Mouse (Mus musculus): ENCODE results near the gene Rbms1.

Gene Rbms1

DNA sequence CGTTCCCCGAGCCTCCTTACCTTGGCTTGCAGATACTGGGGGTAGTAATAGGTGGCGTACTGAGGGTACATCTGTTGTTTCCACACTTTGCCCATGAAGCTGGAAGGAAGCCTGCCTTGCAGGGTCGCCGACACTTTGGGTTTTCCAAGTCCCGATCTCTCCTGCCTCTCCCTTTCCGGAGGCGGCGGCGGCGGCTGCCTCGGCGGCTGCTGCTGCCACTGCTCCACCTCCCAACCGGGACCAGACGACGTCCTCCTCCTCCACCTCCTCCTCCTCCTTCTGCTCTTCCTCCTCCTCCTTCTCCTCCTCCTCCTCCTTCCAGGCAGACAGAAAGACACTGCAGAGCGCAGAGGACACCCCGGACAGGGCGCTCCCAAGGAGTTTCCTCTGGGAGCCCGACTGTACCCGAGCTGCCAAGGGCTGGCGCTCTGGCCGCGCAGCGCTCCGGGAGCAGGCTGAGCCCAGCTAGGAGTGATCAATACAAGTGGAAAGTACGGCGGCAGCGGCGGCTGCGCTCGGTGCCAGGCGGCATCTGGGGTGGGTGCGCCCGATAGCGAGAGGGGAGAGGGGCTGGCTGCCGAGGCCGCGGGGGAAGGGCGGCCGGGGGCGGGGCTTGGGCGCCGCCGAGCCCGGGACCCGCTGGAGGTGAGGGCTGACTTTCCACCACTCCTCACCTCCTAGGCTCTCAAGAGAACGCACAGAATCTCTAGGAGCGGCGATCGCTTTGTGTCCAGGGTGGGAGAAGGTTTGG lies at the start of gene Rbms1:
Rbms1 (minus strand) TSS at position 522 of the 751 bp plus-strand sequence.
- DNase-seq (ENCODE audit: low spot score), result peak; percentile 83

DNA sequence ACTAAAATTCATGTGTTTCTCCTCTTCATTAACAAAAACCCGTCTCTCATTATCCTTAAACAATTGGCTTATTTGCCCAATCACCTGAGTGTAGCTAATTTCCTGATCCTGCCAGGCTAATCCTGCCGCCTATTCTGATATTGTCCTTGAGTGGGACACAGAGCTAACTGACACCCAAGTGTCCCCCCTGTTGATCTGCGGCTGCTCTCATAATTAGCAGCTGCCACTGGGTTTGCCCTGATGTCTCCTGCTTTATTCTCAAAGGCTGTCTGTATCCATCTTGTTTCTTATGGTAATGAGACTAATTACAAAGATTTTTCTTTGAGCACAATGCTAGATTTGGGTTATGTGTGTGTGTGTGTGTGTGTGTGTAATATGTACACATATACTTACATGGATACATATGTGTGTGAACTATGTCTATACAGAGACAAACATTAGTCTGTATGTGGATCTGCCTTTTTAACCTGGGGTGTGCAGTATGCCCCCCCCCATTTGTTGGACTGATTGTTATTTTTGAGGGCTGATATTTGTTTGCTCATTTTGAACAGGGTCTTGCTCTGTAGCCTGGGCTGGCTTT lies 49.3 kb upstream of the Rbms1 start:
- DNase-seq (ENCODE audit: low spot score), result no peak

DNA sequence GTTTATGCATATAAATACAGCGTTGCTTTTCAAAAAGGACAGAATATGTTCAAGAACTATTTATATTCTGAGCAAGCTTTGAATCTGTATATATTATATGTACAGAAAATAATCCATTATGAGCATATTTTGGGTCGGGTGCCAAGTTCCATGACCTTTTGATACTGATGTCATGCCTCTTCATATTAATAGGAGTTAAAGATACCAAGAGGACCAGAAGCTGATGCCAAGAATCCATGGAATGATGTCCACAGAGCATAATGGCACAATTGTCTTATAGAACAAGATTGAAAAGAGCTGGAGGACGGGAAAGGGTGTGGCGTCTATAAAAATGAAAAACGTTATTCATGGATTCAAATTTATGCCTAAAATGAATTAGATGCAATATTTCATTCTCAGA lies 23.3 kb upstream of the Rbms1 start:
- DNase-seq (ENCODE audit: low spot score), result no peak

DNA sequence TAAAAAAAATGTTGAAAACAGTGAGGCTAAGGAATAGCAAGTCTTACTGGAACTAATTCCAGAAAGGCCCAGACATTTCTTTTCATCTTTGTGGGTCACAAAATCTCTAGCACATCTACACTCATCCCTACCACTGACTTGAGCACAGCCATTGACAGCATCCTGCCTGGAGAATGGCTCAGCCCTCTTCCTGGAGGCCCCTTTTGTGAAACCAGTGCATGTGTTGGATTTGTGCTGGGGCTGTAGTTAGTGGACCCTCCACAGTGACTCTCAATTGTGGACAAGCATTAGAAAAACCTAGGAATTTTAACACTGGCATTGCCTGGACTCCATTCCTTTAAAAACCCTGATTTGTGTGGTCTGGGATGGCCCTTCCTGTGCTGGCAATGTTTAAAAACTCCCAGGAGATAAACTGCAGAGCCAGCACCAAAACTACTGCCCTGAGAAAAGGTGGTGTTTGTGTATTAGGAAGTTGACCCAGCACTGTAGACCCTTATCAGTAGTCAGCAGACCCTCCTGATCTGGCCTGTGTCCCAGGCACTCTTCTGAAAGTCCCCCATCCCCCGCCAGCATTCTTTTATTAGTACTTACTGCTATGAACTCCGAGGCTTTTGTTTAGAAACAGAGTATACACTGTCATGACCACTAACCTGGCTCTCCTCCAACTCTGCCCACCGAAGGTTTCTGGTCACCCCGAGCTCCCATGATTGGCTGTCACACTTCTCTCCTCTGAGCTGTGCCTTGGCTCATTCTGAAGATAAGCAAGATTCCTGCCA lies 15.7 kb upstream of the Rbms1 start:
- DNase-seq (ENCODE audit: low spot score), result peak; percentile 22

DNA sequence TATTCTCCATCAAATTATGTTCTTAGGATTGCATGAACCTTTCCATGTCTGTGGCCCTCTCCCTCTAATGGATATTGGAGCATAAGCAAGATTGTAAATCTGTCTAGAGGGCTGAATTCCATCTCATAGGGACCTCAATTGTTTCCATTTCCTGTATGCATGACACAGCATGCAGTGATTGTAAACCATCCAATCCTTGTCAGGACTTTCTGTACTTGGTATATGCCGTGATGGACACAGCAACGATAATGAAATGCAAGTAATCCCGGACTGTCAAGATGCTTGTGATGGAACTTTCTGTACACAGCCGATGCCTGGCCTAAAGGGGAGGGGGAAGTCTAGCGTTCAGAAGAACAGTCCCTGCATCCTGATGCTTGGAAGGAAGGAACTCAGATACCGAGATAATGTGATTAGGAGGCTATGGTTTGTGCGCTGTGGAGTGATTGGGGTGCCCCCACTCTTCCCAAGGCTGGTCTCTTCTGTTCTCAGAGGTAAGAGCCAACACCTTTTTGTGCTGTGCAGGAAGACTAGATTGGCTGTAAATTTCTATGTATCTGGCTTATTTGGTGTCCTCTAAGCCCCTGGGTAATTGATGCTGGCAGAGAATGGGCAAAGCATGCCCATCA lies 9.3 kb upstream of the Rbms1 start:
- no peak for DNase-seq (ENCODE audit: low spot score)

DNA sequence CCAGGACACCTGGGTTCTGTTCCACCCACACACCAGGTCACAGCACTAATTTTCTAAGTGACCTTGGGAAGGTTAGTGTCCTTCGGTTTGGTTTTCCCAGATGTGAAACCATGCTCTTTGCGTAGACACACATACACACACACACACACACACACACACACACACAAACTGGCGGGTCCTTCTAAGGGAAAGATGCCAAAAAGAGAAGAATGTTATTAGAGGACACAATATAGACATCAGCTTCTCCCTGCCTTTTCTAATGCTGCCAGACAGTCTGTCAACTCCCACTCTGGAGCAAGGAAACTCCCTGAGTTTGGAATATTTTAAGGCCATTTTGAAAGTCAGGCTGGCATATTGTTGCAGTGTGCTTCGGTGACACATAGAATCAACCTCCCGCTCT lies 624 bp upstream of the Rbms1 start:
- peak; percentile 61 for DNase-seq (ENCODE audit: low spot score)

DNA sequence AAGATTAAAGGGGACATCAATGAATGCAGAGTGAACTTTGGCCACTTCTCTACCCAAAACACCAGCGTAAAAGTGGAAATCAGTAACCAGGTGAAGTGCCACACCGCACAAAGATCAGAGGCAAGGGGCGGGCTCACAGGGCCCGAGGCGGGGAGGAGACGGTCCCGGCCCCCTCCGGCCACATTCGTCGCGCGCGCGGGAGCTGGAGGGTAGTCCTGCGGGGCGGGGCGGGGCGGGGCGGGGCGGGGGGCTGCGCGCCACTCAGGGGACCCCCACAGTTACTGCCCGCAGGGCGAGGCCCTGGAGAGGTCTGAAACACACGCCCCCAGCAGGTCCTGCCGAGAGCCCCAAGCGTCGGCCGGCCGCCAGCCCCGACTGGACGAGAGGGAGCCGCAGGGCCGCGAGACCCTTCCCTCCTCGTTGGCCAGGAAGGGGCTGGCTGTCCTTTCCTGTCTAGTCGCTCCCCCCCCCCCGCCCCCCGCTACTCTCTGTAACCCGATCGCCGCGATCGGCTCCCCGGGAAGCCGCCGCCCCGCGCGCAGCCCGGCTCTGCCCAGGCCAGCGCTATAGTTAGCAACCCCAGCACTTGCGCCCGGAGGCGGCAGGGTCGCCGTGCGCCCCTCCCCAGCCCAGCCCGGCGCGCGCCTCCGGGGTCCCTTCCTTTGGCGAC lies 856 bp downstream of the Rbms1 start:
- DNase-seq (ENCODE audit: low spot score), result peak; percentile 66

DNA sequence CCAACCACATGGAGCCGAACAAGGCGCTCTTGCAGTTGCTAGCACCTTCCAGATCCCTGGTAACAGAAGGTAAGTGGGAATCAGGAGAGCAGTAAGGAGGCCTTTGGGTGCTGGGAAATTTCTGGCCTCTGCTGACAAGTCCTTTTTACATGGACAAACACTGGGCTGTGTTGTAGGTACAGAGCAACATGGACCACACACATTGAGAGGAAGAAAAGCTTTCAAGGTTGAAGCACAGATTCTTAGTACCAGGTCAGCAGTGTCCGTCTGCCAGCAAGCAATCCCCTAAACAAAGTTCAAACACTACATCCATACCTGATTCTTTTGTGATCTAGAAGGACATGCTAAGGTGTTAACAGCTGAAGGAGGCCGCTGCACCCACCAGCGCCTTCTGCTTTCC lies 1.7 kb downstream of the Rbms1 start:
- peak; percentile 40 for DNase-seq (ENCODE audit: low spot score)

DNA sequence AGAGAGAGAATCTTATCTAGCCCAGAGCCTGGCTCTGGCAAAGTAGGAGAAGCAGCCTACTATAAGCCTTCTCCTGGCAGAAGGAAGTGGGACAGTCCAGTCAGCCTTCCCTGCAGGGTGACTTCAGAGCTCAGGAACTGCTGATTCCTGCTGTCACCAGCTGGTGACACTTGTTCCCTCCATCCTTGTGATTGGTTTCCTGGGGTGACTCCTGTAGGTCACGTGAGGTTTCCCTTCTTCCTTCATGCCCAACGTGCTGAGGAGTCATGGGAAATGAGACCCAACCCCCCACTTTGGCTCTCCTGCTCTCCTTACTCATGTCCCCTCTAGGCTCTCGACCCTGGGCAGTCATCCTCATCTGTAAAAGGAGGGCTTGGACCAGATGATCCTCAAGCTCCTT lies 14.8 kb downstream of the Rbms1 start:
- DNase-seq (ENCODE audit: low spot score), result no peak

DNA sequence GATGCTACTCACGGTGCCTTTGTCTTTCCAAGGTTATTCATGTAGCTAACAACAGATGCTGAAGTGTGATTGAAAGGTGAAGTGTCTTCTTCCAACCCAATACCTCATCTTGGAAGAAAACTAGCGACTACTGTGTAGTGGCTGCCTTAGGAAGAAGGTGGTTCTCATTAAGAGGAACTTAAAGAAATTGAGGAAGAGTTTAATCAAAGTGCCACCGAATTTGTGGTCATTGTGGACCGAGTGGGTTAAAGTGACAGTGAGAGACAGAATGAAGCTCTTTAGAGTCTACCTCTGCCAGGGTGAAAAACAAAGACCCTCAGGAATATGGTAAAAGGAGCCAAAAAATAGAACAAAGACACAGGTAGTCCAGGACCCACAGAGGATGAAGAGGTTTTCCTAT lies 15.2 kb downstream of the Rbms1 start:
- DNase-seq (ENCODE audit: low spot score), result no peak

DNA sequence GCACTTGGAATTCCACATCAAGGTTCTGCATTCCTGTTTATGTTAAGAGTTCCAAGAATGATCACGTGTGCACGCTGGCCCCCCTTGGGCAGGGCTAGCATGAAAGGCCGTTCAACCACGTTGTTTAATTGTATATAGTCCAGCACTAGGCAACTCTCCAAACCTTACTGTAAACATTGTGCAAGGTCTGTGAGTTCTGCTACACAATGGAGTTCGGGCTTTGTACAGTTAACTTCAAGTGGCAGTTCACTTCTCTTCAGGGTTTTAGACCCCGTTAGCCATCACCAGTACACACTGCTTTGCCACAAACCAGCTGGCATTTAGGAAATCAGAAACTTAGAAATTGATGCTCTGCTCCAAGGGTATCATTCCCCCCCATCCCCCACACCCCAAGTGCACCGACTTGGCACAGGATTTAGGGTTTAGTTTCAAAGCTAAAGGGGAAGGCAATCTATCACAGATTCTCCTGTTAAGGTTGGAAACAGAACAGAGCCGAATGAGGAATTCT lies 22.5 kb downstream of the Rbms1 start:
- DNase-seq (ENCODE audit: low spot score), result no peak

DNA sequence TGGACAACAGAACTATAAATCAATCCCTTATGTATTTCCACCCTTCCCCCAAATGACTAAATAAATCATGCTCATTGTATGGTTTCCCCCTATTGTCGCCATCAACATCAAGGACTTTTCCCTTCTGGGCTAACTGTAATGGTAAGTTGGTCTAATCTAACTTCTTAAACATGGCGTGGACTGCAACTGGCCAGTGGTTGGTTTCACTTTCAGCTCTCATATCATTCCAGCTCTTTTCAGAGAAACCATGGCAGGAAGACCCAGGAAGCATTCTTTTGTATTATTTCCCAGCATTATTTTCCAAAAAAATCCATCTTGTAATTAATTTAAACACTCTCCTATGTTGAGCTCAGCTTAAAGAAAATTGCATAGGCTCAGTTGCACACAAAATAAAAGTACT lies 23.0 kb downstream of the Rbms1 start:
- no peak for DNase-seq (ENCODE audit: low spot score)

DNA sequence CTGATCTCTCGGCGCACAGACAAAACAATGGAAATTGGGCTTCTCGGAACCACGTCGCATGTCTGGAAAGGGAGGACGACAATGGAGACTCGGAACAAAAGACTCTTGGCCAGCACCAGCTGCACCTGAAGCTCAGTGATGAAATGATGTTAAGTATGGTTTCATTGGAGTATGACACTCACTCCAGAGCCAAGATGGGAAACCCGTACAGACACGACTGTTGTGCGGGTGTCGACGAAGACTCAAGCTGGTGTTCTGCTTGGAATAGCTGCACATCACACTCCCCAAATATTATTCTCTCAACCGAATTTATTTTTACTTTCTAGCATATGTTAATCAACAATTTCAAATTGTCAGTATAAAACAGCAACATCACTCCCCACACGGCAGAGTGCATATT lies 26.1 kb downstream of the Rbms1 start:
- DNase-seq (ENCODE audit: low spot score), result no peak

DNA sequence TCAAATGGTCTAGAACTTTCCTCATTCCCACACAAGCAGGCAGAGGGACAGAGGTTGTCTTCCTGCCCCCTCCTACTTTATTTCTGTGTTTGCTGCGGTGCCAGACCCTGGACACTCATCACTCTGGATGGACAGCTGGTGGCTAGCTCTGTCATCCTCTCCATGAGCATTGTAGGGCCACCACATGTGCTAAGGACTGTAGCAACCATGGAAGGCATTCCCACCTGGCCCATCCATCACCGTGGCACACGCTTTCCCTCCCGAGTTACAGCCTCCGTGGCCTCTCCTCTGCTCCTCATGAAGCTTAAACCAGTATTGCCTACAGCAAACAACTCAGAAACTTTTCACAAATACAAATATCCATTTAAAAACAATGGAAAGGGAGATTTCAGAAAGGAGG lies 34.0 kb downstream of the Rbms1 start:
- no peak for DNase-seq (ENCODE audit: low spot score)

DNA sequence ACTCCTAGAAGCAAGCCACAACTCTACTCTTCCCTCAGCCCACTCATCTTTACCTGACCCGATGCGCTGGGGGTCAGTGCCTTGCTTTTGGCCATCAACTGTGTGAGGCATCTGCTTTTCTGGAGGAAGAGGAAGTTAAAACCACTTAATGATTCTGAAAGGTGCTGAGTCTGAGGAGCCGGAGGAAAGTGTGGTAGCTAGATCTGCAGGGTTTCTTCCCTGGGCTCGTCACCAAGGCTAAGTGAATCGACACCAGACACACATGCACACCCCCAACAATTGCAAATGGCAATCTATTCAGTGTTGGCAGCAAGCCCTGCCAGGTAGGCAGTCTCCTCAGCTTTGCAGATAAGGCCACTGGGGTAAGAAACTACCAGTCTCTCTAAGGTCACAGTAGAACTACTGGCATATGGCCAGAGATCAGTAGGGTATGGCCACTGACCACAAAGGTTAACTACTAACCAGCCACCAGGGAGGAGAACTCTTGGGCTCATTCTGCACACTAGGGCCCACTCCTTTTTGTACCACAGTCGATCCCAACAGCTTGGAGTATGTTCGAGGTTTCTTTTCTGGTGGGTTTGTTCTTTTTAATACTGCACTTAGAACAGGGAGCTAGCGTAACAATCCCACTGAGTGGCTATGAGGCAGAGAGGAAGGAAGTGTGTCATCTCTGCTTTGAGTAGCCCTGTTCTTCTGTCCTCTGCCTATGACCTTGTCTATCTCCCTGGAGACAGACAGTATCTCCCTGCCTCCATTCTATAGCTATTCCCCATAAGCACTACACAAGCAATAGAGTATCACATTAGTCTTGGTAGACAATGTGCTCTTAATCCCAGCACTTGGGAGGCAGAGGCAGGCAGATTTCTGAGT lies 34.9 kb downstream of the Rbms1 start:
- DNase-seq (ENCODE audit: low spot score), result no peak

DNA sequence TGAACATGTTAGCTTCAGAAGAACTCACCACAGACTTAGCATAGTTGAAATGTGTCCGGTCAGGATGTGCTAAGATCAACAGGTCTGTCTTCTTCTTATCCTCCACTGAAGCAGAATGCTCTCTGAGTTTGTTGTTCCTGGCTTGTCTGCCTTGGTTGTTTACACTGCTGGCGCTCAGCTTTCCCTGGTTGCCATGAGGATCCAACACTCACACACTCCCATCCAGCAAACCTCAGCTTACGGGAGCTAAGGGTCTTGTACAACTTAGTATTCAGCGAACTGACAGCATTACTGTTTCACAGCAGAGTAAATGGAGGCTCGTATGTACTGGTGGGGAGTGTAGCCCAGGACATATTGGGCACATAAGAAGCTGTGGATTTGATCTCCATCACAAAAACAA lies 37.9 kb downstream of the Rbms1 start:
- DNase-seq (ENCODE audit: low spot score), result no peak

DNA sequence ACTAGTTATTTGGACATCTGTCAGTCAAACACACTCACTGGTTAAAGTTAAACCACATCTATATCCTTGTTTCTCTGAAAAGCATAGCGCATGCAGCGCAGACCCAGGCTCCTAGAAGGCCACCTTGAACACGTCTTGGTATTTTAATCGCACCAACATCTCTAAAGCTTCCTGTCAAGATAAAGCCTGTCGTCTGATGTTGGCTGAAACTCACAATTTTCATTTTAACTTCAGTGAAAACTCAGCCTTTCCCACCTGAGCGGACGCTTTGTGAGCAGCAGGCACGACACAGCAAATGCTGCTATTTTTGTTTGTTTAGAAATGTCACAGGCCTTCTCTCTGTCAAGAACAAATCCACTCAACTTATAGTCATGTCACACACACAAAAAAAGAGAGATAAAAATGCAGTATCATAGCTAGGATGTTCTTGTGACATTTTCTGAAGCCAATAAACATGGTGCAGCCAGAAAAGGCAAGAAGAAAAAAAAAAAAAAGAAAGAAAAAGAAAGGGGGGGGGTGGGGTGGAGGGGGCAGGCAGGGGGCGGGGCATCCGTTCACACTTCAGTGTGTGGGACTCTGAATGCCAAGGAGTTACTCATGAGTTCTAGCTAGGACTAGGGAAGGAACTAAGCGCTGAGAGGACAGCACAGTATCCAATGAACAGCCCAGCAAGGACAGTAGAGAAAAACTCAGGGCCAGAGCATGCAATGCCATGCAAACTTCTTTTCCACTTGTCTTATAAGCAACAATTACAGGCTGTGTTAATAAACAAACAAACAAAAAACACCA lies 39.0 kb downstream of the Rbms1 start:
- DNase-seq (ENCODE audit: low spot score), result no peak

DNA sequence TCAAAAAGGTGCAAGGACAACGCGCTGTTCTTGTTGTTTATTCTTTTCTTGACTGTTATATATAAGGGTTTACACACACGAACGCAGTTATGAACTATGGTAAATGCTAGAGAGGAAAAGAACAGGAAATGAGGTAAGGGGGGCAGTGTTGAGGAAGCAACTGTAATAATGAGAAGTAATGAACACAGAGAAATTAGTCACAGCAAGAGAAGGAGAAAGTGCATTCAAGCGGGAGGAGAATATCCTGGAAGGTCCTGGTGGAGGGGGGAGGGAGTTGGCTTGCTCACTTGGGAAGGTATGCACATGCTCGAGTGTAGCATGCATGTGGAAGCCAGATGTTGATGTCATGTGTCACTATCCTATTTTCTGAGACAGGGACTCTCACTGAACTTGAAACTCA lies 39.9 kb downstream of the Rbms1 start:
- peak; percentile 55 for DNase-seq (ENCODE audit: low spot score)

DNA sequence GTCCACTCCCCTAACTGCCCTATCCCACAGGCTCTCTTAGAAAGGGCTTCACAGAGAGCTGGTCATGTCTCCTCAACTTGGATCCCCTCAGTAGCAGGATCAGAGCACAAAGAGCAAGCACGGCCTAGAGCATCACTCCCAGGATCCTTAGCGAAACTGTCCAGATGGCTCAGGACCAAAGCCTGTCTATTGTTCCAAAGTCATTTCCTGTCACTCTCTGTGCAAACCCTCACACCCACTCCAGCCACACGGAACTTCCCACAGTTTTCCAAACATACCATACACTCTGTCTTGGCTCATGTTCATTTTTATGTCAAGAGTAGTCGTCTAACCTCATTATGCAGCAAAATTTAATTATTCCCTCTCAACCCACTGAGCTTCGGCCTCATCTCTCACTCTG lies 40.6 kb downstream of the Rbms1 start:
- peak; percentile 83 for DNase-seq (ENCODE audit: low spot score)

DNA sequence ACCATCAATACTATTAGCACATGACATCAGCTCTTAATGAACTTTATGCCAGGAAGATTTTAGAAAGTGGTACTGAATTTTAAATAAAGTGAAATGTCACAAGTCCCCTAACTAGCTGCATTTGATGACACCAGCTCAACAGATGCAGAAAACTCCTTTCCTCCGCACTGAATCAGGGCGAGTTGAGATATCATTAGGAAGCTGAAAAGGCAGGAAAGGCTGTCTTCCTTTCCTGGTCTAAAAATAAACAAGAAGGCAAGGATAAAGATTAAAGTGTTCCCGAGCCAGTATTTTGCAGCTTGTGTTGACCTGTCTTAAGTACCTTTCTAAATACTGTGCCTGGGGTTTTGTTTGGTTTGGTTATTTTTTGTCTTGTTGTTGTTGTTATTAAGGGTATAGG lies 42.9 kb downstream of the Rbms1 start:
- DNase-seq (ENCODE audit: low spot score), result no peak

Data from MN1 (cell line).